Mouse (Mus musculus): ENCODE data around the gene Slc3a1.

The Slc3a1 gene

GRCm38 (mm10) chr17:85089011-85089410, 60.8 kb downstream of the Slc3a1 start:
- no peak for DNase-seq (ENCODE audit: low read depth, low spot score)

GRCm38 (mm10) chr17:85089621-85090020, 61.4 kb downstream of the Slc3a1 start:
- DNase-seq (ENCODE audit: low read depth, low spot score), result no peak

GRCm38 (mm10) chr17:85090120-85091099, 62.2 kb downstream of the Slc3a1 start, which contains the start of the genes Prepl and Camkmt:
Gene Prepl, minus strand, starts transcription at chr17:85090241.
Gene Camkmt, plus strand, starts transcription at chr17:85090552.
- DNase-seq (ENCODE audit: low read depth, low spot score), result peak; percentile 92

DNA sequence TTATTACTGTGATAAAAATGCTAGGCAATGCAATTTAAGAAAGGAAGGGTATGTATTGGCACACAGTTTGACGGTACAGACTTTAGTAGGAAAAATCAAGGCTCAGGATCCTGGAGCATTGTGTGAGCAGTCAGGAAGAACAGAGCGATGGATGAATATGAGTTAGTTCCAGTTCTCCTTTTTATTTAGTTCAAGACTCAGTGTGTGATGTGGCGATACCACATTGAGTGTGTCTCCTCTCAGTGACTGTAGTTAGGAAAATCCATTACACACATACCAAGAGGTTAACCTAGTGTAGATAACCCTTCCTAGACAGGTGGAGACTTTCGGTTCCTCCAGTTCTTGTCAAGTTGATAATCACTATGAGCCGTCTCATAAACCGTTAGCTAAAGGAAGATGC, 63.6 kb downstream of the Slc3a1 start:
- no peak for DNase-seq (ENCODE audit: low read depth, low spot score)

DNA sequence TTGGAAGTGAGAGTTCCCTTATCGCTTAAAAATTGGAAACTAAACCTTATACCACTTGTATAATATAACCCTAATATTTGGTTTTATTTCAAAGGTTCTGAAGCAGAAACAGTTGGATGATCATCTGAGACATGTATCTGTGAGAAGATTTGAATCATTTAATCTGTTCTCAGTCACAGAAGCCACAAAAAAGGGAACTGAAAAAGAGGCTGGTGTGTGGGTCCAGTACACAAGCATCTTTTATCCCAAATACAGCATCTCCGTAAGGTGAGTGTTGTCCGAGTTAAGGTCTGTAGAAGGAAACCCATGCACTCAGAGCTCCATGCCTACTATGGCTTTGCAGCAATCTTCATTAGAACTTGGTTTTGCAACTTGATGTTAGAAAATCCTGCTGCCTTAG, 68.2 kb downstream of the Slc3a1 start:
- no peak for DNase-seq (ENCODE audit: low read depth, low spot score)

DNA sequence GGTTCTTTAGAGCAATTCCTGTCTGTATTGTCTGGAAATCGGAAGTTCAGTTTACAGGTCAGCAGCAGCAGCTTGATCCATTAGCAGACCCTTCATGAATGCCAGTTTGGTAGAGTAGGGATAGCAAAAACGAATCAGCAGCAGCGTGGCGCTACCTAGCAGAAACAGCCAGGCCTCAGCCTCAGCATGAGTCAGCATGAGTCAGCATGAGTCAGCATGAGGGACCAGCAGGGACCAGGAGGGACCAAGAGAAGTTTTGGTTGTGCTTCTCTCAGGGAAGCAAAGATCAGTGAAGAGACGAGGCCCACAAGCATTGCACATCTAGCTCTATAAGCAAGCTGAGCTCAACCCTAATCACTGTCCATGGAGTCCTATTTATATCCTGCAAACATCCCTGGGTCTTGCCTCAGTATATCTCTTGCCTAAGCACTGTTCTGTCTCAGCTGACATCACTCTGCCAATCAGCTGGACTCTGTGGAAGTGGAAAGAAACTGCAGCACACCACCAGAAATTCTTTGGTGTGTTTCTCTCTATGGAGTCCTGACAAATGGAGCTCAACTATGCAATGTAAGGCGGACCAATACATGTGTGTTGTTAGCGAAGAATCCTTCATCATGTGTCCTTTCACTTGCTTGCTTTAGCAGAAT, 70.6 kb downstream of the Slc3a1 start:
- DNase-seq (ENCODE audit: low read depth, low spot score), result no peak

DNA sequence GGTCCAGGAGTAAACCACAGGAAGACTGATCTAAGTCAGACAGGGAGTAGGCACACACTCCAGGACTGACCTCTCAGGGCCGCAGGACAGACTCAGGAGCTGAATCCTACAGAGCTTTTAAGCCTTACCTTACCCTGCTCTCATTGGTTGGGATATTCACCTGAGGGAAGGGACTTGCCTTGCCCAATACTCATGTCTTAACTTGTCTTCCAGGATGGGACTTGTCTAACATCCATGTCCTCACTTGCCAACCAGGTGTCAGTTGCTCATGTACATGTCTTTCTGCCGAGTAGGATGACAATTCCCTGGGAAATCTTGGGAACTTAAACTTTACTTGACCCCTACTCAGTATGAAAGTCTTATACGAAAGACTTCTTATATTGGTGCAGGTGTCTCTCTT, 72.1 kb downstream of the Slc3a1 start:
- DNase-seq (ENCODE audit: low read depth, low spot score), result no peak

DNA sequence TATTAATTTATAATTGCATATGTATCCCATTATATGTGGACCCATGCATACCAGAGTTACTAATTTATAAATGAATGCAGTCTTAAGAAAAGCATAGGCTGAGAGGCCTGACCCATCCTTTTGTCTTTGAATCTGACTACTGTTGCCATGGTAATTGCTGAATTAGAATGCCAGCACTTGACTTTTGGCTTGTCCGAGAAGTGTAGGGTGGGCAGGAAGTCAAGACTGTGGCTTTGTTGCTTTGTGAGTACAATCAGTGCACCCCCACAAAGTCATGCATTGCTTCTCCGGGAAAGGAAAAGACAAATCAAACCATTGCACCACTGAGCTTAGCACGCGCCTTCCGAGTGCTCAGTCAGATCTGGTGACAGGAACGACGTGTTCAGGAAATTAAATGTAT, 73.6 kb downstream of the Slc3a1 start:
- DNase-seq (ENCODE audit: low read depth, low spot score), result no peak

DNA sequence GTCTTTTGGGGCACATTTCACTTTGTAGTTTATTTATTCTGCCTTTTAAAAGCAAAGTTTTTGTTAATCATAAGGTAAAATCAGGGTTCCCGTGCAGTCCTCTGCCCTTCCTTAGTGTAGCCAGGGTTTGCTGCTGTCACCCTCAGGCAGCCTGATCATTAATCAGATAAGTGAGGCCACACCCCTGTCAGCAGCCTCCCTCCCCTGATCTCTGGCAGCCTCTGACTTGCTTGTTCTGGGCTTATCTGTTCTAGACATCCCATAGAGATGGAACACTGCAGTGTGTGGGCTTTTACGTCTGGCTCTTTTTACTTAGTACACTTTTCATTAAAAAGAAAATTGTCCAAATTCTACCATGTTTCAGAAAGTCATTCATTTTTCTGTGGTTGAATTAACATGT, 75.1 kb downstream of the Slc3a1 start:
- DNase-seq (ENCODE audit: low read depth, low spot score), result no peak

GRCm38 (mm10) chr17:85110640-85111039, 82.5 kb downstream of the Slc3a1 start:
- DNase-seq (ENCODE audit: low read depth, low spot score), result no peak

- DNase-seq (ENCODE audit: low read depth, low spot score), result no peak
Observed at GRCm38 (mm10) chr17:85113441-85113840, 85.3 kb downstream of the Slc3a1 start.
